Mouse (Mus musculus) liver, adult 2 months (tissue): ENCODE results near the gene Bcl11b.

Experiments
- CTCF ChIP-seq: fragments of 200-500 bp; IDR thresholded peaks from 2 replicates; pipeline ENCODE4 v1.5.1; 2011; ENCODE audit warnings: low read depth, low read length, control low read depth
- POLR2A ChIP-seq: fragments of 200-500 bp; IDR thresholded peaks from 2 replicates; pipeline ENCODE4 v1.6.1; 2011; ENCODE audit warnings: low read length, control low read depth; ENCODE audit not compliant: insufficient read depth; ENCODE audit errors: extremely low read depth

- TF ChIP-seq POLR2A = no peak
- TF ChIP-seq CTCF = no peak
Measured at GRCm38 (mm10) chr12:107903949-107904348, 99.5 kb downstream of the Bcl11b start.
